Mouse (Mus musculus): ENCODE results near the gene Srsf1. TPM values are rescaled to one million over a fixed set of nuclear protein-coding genes. Genes with fewer than 3 reads are reported as not detected.

The Srsf1 gene
- polyA plus RNA-seq, 1 experiment = 547 TPM

GRCm38 (mm10) chr11:88030836-88031235 is 16.3 kb upstream of the Srsf1 start:
- H3K27me3 ChIP-seq (ENCODE audit: control insufficient read depth, insufficient read depth, low read length, poor library complexity, severe bottlenecking) = no peaks in the 10 kb centered on the region
- TF ChIP-seq POLR2A (IDR thresholded peaks at IDR 0.05; ENCODE audit: insufficient read depth, low read length) (no peak), CTCF (IDR thresholded peaks at IDR 0.05; ENCODE audit: low read depth, low read length) (no peak), EP300 (IDR thresholded peaks at IDR 0.05; ENCODE audit: insufficient read depth, low read depth, low read length) (no peak)
- H3K36me3 ChIP-seq (ENCODE audit: control insufficient read depth, insufficient read depth, low read length, poor library complexity, severe bottlenecking) = no peaks in the 10 kb centered on the region
- peak overlapping the region; percentile 0 for H3K9ac ChIP-seq (ENCODE audit: low read depth, poor library complexity, severe bottlenecking)
- no peak overlapping the region for H3K27ac ChIP-seq (ENCODE audit: insufficient read depth, low read length)
- H3K9me3 ChIP-seq (replicated peaks; ENCODE audit: control insufficient read depth, insufficient read depth, low read length, poor library complexity, severe bottlenecking) = no peaks in the 10 kb centered on the region
- peak overlapping the region; percentile 47 for H3K4me3 ChIP-seq (ENCODE audit: low read depth, low read length)
- H3K4me1 ChIP-seq (ENCODE audit: control insufficient read depth, insufficient read depth, low read length) = peaks cover 9% of the 10 kb centered on the region

- Histone ChIP-seq H3K9me3 (replicated peaks; ENCODE audit: control insufficient read depth, insufficient read depth, low read length, poor library complexity, severe bottlenecking) (no peaks in the 10 kb centered on the region), H3K4me3 (ENCODE audit: low read depth, low read length) (peak overlapping the region; percentile 38), H3K27ac (ENCODE audit: insufficient read depth, low read length) (peak overlapping the region; percentile 20), H3K36me3 (ENCODE audit: control insufficient read depth, insufficient read depth, low read length, poor library complexity, severe bottlenecking) (no peaks in the 10 kb centered on the region), H3K9ac (ENCODE audit: low read depth, poor library complexity, severe bottlenecking) (peak overlapping the region; percentile 29; the same call in 1 of the 2 replicates), H3K4me1 (ENCODE audit: control insufficient read depth, insufficient read depth, low read length) (peaks cover 8% of the 10 kb centered on the region), H3K27me3 (ENCODE audit: control insufficient read depth, insufficient read depth, low read length, poor library complexity, severe bottlenecking) (no peaks in the 10 kb centered on the region)
- no peak for TF ChIP-seq POLR2A (IDR thresholded peaks at IDR 0.05; ENCODE audit: insufficient read depth, low read length)
- TF ChIP-seq EP300 (IDR thresholded peaks at IDR 0.05; ENCODE audit: insufficient read depth, low read depth, low read length) = no peak
- TF ChIP-seq CTCF (IDR thresholded peaks at IDR 0.05; ENCODE audit: low read depth, low read length) = no peak
Measured at GRCm38 (mm10) chr11:88031753-88032152, 15.4 kb upstream of the Srsf1 start.

- TF ChIP-seq EP300 (IDR thresholded peaks at IDR 0.05; ENCODE audit: insufficient read depth, low read depth, low read length) (no peak), CTCF (IDR thresholded peaks at IDR 0.05; ENCODE audit: low read depth, low read length) (no peak), POLR2A (IDR thresholded peaks at IDR 0.05; ENCODE audit: insufficient read depth, low read length) (no peak)
Measured at GRCm38 (mm10) chr11:88035970-88036369, 11.2 kb upstream of the Srsf1 start.

GRCm38 (mm10) chr11:88036761-88037251 is 10.4 kb upstream of the Srsf1 start:
- no peaks in the 10 kb centered on the region for H3K9me3 ChIP-seq (replicated peaks; ENCODE audit: control insufficient read depth, insufficient read depth, low read length, poor library complexity, severe bottlenecking)
- TF ChIP-seq CTCF (IDR thresholded peaks at IDR 0.05; ENCODE audit: low read depth, low read length) (no peak), POLR2A (IDR thresholded peaks at IDR 0.05; ENCODE audit: insufficient read depth, low read length) (no peak), EP300 (IDR thresholded peaks at IDR 0.05; ENCODE audit: insufficient read depth, low read depth, low read length) (no peak)
- peaks cover 2% of the 10 kb centered on the region for H3K4me1 ChIP-seq (ENCODE audit: control insufficient read depth, insufficient read depth, low read length)
- H3K36me3 ChIP-seq (ENCODE audit: control insufficient read depth, insufficient read depth, low read length, poor library complexity, severe bottlenecking) = no peaks in the 10 kb centered on the region
- peak overlapping the region; percentile 18 for H3K27ac ChIP-seq (ENCODE audit: insufficient read depth, low read length)
- H3K4me3 ChIP-seq (ENCODE audit: low read depth, low read length) = no peak overlapping the region
- H3K27me3 ChIP-seq (ENCODE audit: control insufficient read depth, insufficient read depth, low read length, poor library complexity, severe bottlenecking) = no peaks in the 10 kb centered on the region
- H3K9ac ChIP-seq (ENCODE audit: low read depth, poor library complexity, severe bottlenecking) = no peak overlapping the region

More at GRCm38 (mm10) chr11:88035970-88036369, 11.2 kb upstream of the Srsf1 start:
- Histone ChIP-seq H3K27ac (ENCODE audit: insufficient read depth, low read length) (no peak overlapping the region), H3K36me3 (ENCODE audit: control insufficient read depth, insufficient read depth, low read length, poor library complexity, severe bottlenecking) (no peaks in the 10 kb centered on the region), H3K4me1 (ENCODE audit: control insufficient read depth, insufficient read depth, low read length) (peaks cover 2% of the 10 kb centered on the region), H3K9me3 (replicated peaks; ENCODE audit: control insufficient read depth, insufficient read depth, low read length, poor library complexity, severe bottlenecking) (no peaks in the 10 kb centered on the region), H3K4me3 (ENCODE audit: low read depth, low read length) (no peak overlapping the region), H3K9ac (ENCODE audit: low read depth, poor library complexity, severe bottlenecking) (no peak overlapping the region), H3K27me3 (ENCODE audit: control insufficient read depth, insufficient read depth, low read length, poor library complexity, severe bottlenecking) (no peaks in the 10 kb centered on the region)

GRCm38 (mm10) chr11:88037386-88037785 is 9.8 kb upstream of the Srsf1 start:
- no peaks in the 10 kb centered on the region for H3K36me3 ChIP-seq (ENCODE audit: control insufficient read depth, insufficient read depth, low read length, poor library complexity, severe bottlenecking)
- peak overlapping the region; percentile 18; the same call in 1 of the 2 replicates for H3K27ac ChIP-seq (ENCODE audit: insufficient read depth, low read length)
- no peaks in the 10 kb centered on the region for H3K27me3 ChIP-seq (ENCODE audit: control insufficient read depth, insufficient read depth, low read length, poor library complexity, severe bottlenecking)
- TF ChIP-seq CTCF (IDR thresholded peaks at IDR 0.05; ENCODE audit: low read depth, low read length) = no peak
- no peak overlapping the region for H3K9ac ChIP-seq (ENCODE audit: low read depth, poor library complexity, severe bottlenecking)
- no peaks in the 10 kb centered on the region for H3K9me3 ChIP-seq (replicated peaks; ENCODE audit: control insufficient read depth, insufficient read depth, low read length, poor library complexity, severe bottlenecking)
- H3K4me1 ChIP-seq (ENCODE audit: control insufficient read depth, insufficient read depth, low read length) = peaks cover 2% of the 10 kb centered on the region
- H3K4me3 ChIP-seq (ENCODE audit: low read depth, low read length) = no peak overlapping the region

- H3K36me3 ChIP-seq (ENCODE audit: control insufficient read depth, insufficient read depth, low read length, poor library complexity, severe bottlenecking) = no peaks in the 10 kb centered on the region
- no peak overlapping the region for H3K4me3 ChIP-seq (ENCODE audit: low read depth, low read length)
- no peak for TF ChIP-seq POLR2A (IDR thresholded peaks at IDR 0.05; ENCODE audit: insufficient read depth, low read length)
- no peak for TF ChIP-seq CTCF (IDR thresholded peaks at IDR 0.05; ENCODE audit: low read depth, low read length)
- TF ChIP-seq EP300 (IDR thresholded peaks at IDR 0.05; ENCODE audit: insufficient read depth, low read depth, low read length) = no peak
- H3K9ac ChIP-seq (ENCODE audit: low read depth, poor library complexity, severe bottlenecking) = no peak overlapping the region
- H3K27ac ChIP-seq (ENCODE audit: insufficient read depth, low read length) = peak overlapping the region; percentile 8; the same call in 1 of the 2 replicates
- H3K27me3 ChIP-seq (ENCODE audit: control insufficient read depth, insufficient read depth, low read length, poor library complexity, severe bottlenecking) = no peaks in the 10 kb centered on the region
- H3K4me1 ChIP-seq (ENCODE audit: control insufficient read depth, insufficient read depth, low read length) = peaks cover 2% of the 10 kb centered on the region
- no peaks in the 10 kb centered on the region for H3K9me3 ChIP-seq (replicated peaks; ENCODE audit: control insufficient read depth, insufficient read depth, low read length, poor library complexity, severe bottlenecking)
Measured at GRCm38 (mm10) chr11:88039066-88039465, 8.1 kb upstream of the Srsf1 start.

All from ES-Bruce4 (cell line).